Mouse (Mus musculus): Measurements from ENCODE around the gene Tead4. TPM values are rescaled to one million over a fixed set of nuclear protein-coding genes. Genes with fewer than 3 reads are reported as not detected.

Tead4 gene
- polyA plus RNA-seq, 1 experiment from 2014 or later = 3.2 TPM

- Histone ChIP-seq H3K27ac (no peak overlapping the region; the same call in 1 of the 2 replicates), H3K4me3 (no peak overlapping the region), H3K36me3 (no peaks in the 10 kb centered on the region), H3K4me1 (peaks cover 27% of the 10 kb centered on the region), H3K27me3 (ENCODE audit: low read depth, poor library complexity, severe bottlenecking) (no peaks in the 10 kb centered on the region), H3K9me3 (replicated peaks) (no peaks in the 10 kb centered on the region)
- WGBS = 54% methylated on average over 14 of the region's 14 CpGs
- DNase-seq (ENCODE audit: low spot score) = no peak
Measured at GRCm38 (mm10) chr6:128280472-128281145, 20.0 kb downstream of the Tead4 start.

- Histone ChIP-seq H3K36me3 (no peaks in the 10 kb centered on the region), H3K4me3 (no peak overlapping the region), H3K9me3 (replicated peaks) (no peaks in the 10 kb centered on the region), H3K27ac (no peak overlapping the region), H3K27me3 (ENCODE audit: low read depth, poor library complexity, severe bottlenecking) (no peaks in the 10 kb centered on the region), H3K4me1 (peaks cover 28% of the 10 kb centered on the region)
- WGBS = 36% methylated on average over 5 of the region's 5 CpGs
- no peak for DNase-seq (ENCODE audit: low spot score)
Measured at GRCm38 (mm10) chr6:128279608-128280007, 21.0 kb downstream of the Tead4 start.

- Histone ChIP-seq H3K4me3 (no peak overlapping the region), H3K4me1 (peaks cover 28% of the 10 kb centered on the region), H3K27ac (peak overlapping the region; percentile 42; the same call in 1 of the 2 replicates), H3K9me3 (replicated peaks) (no peaks in the 10 kb centered on the region), H3K27me3 (ENCODE audit: low read depth, poor library complexity, severe bottlenecking) (no peaks in the 10 kb centered on the region), H3K36me3 (no peaks in the 10 kb centered on the region)
- 78% methylated on average over 4 of the region's 4 CpGs for WGBS
- DNase-seq (ENCODE audit: low spot score) = no peak
Measured at GRCm38 (mm10) chr6:128279099-128279498, 21.5 kb downstream of the Tead4 start.

- H3K27ac ChIP-seq = no peak overlapping the region; the same call in 1 of the 2 replicates
- H3K27me3 ChIP-seq (ENCODE audit: low read depth, poor library complexity, severe bottlenecking) = no peaks in the 10 kb centered on the region
- no peaks in the 10 kb centered on the region for H3K9me3 ChIP-seq (replicated peaks)
- DNase-seq (ENCODE audit: low spot score) = no peak
- H3K4me1 ChIP-seq = peaks cover 28% of the 10 kb centered on the region
- no peaks in the 10 kb centered on the region for H3K36me3 ChIP-seq
- 88% methylated on average over 11 of the region's 11 CpGs for WGBS
- H3K4me3 ChIP-seq = no peak overlapping the region
Measured at GRCm38 (mm10) chr6:128277132-128278085, 23.2 kb downstream of the Tead4 start.

GRCm38 (mm10) chr6:128276349-128276748, 24.3 kb downstream of the Tead4 start:
- 92% methylated on average over 6 of the region's 6 CpGs for WGBS
- H3K4me3 ChIP-seq = no peak overlapping the region
- DNase-seq (ENCODE audit: low spot score) = no peak
- H3K36me3 ChIP-seq = no peaks in the 10 kb centered on the region
- no peaks in the 10 kb centered on the region for H3K27me3 ChIP-seq (ENCODE audit: low read depth, poor library complexity, severe bottlenecking)
- no peaks in the 10 kb centered on the region for H3K9me3 ChIP-seq (replicated peaks)
- H3K4me1 ChIP-seq = peaks cover 28% of the 10 kb centered on the region
- H3K27ac ChIP-seq = no peak overlapping the region

GRCm38 (mm10) chr6:128275506-128276064, 25.0 kb downstream of the Tead4 start:
- 89% methylated on average over 8 of the region's 8 CpGs for WGBS
- Histone ChIP-seq H3K27me3 (ENCODE audit: low read depth, poor library complexity, severe bottlenecking) (no peaks in the 10 kb centered on the region), H3K27ac (0 out of 2 replicates have a peak overlapping the region, but pooled peaks have one; percentile 44), H3K4me3 (no peak overlapping the region), H3K36me3 (no peaks in the 10 kb centered on the region), H3K9me3 (replicated peaks) (no peaks in the 10 kb centered on the region), H3K4me1 (peaks cover 27% of the 10 kb centered on the region)
- DNase-seq (ENCODE audit: low spot score) = no peak

GRCm38 (mm10) chr6:128273507-128273906, 27.1 kb downstream of the Tead4 start:
- no peak overlapping the region for H3K27ac ChIP-seq
- WGBS = 84% methylated on average over 1 of the region's 1 CpGs
- H3K36me3 ChIP-seq = no peaks in the 10 kb centered on the region
- no peaks in the 10 kb centered on the region for H3K9me3 ChIP-seq (replicated peaks)
- DNase-seq (ENCODE audit: low spot score) = no peak
- H3K4me3 ChIP-seq = no peak overlapping the region
- no peaks in the 10 kb centered on the region for H3K27me3 ChIP-seq (ENCODE audit: low read depth, poor library complexity, severe bottlenecking)
- H3K4me1 ChIP-seq = peaks cover 15% of the 10 kb centered on the region

- Histone ChIP-seq H3K36me3 (no peaks in the 10 kb centered on the region), H3K4me1 (peaks cover 14% of the 10 kb centered on the region), H3K9me3 (replicated peaks) (no peaks in the 10 kb centered on the region), H3K27ac (no peak overlapping the region), H3K4me3 (no peak overlapping the region), H3K27me3 (ENCODE audit: low read depth, poor library complexity, severe bottlenecking) (no peaks in the 10 kb centered on the region)
- WGBS = 96% methylated on average over 17 of the region's 17 CpGs
- DNase-seq (ENCODE audit: low spot score) = no peak
Measured at GRCm38 (mm10) chr6:128272754-128273153, 27.9 kb downstream of the Tead4 start.

- 71% methylated on average over 4 of the region's 4 CpGs for WGBS
- Histone ChIP-seq H3K4me3 (no peak overlapping the region), H3K36me3 (no peaks in the 10 kb centered on the region), H3K27me3 (ENCODE audit: low read depth, poor library complexity, severe bottlenecking) (no peaks in the 10 kb centered on the region), H3K9me3 (replicated peaks) (no peaks in the 10 kb centered on the region), H3K4me1 (no peaks in the 10 kb centered on the region; the same call in 1 of the 2 replicates), H3K27ac (no peak overlapping the region)
- no peak for DNase-seq (ENCODE audit: low spot score)
Measured at GRCm38 (mm10) chr6:128269850-128270249, 30.8 kb downstream of the Tead4 start.

- no peak for DNase-seq (ENCODE audit: low spot score)
- no peak overlapping the region for H3K27ac ChIP-seq
- WGBS = 91% methylated on average over 8 of the region's 8 CpGs
- H3K4me3 ChIP-seq = no peak overlapping the region
- H3K36me3 ChIP-seq = no peaks in the 10 kb centered on the region
- H3K4me1 ChIP-seq = no peaks in the 10 kb centered on the region
- no peaks in the 10 kb centered on the region for H3K27me3 ChIP-seq (ENCODE audit: low read depth, poor library complexity, severe bottlenecking)
- no peaks in the 10 kb centered on the region for H3K9me3 ChIP-seq (replicated peaks)
Measured at GRCm38 (mm10) chr6:128264870-128265526, 35.6 kb downstream of the Tead4 start.

- Histone ChIP-seq H3K4me1 (no peaks in the 10 kb centered on the region), H3K9me3 (replicated peaks) (no peaks in the 10 kb centered on the region), H3K4me3 (no peak overlapping the region), H3K27ac (no peak overlapping the region), H3K36me3 (no peaks in the 10 kb centered on the region), H3K27me3 (ENCODE audit: low read depth, poor library complexity, severe bottlenecking) (no peaks in the 10 kb centered on the region)
- WGBS = 71% methylated on average over 1 of the region's 1 CpGs
- no peak for DNase-seq (ENCODE audit: low spot score)
Measured at GRCm38 (mm10) chr6:128261486-128261885, 39.1 kb downstream of the Tead4 start.

GRCm38 (mm10) chr6:128259252-128259651, 41.4 kb downstream of the Tead4 start:
- Histone ChIP-seq H3K9me3 (replicated peaks) (no peaks in the 10 kb centered on the region), H3K4me1 (peaks cover 4% of the 10 kb centered on the region; the same call in 1 of the 2 replicates), H3K36me3 (no peaks in the 10 kb centered on the region), H3K4me3 (no peak overlapping the region), H3K27me3 (ENCODE audit: low read depth, poor library complexity, severe bottlenecking) (no peaks in the 10 kb centered on the region), H3K27ac (no peak overlapping the region)
- no peak for DNase-seq (ENCODE audit: low spot score)
- WGBS = 91% methylated on average over 3 of the region's 3 CpGs

Measured in limb, embryonic 10.5 days (tissue).